Mouse (Mus musculus) ovary, postnatal 14 days (tissue): ENCODE measurements around the gene Tcf3.

Experiments
- DNase-seq: peaks from one replicate; pipeline ENCODE4 v3.0.0; 2022; ENCODE audit warnings: low spot score

The Tcf3 gene

DNA sequence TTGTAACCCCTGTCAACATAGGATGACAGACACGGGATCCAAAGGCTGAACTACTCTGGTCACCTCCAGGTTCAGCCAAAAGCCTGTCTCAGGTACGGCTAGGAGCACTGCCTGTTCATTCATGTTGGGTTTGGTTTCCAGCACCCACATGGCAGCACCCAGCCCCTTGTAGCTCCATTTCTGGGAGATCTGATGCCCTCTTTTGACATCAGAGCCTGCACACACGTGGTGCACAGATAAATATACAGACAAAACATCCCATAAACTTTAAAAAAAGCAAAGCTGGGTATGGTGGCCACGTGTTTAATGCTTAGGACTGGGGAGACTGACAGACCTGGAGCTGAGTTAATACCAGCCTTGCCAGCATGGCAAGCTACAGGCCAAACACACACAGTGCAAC, 25.5 kb downstream of the Tcf3 start:
- no peak for DNase-seq

DNA sequence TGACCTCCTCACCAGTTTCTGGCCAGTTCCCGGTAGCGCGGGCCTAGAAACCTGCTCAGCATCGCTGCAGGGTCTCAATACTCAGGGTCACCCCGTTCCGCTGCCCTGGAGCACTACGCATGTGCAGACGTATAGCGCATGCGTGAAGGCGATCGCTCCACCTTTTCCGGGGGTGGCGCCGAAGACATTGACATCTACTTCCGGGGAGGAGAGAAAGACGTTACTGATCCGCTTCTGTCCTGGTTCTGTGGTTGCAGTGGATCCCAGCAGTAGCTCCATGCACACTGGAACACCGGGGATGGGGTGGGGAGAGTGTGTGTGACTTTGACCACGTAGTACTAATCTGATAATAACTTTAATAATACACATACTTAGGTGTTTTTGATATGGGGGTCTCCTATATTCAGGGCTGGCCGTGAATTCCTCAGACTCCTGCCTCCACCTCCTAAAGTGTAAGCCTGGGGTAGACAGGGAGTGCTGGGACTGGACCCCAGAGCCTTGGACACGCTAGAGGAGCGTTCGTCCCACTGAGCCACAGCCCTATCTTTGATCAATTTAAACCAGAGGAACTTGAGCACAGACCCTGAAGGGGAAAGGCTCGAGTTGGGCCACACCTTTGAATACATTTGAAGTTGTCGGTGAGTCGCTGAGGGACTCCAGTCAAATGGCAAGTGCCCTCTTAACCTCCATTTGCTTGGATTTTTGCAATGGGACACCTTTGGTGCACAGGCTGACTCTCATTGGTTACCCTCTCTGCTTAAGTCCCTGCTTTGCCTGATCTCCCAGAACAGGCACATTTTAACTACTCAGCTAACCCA, 26.6 kb downstream of the Tcf3 start, which contains the start of gene Uqcr11:
Gene Uqcr11 (minus strand): TSS at position 147 of the 818 bp plus-strand sequence.
- DNase-seq = peak; percentile 87

DNA sequence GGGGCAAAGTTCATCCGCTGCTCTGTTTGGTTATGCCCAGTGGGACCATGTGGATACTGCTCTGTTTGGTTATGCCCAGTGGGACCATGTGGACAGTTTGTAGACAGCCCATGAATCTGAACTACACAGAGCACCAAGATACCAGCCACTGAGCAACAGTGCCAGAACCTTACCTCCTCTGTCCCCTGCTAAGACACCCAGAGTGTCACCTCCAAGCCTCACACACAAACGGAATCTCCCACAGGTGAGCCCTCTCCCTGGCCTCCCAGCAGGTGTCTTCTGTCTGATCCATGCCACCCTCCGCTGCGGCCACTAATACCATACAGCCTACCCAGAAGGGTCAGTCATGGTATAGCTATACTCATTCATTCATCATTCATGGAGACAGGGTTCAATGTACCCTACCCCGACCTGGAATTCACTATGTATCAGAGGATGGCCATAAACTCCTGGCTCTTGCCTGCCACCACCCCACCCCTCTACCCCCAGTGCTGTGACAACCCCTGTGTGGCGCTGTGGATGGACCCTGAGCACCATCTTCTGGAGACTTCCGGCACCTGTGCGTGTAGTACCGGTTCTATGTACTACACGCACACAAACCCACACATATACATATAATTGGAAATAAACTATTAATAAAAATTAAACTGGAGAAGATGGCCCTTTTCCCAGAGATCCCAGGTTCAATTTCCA, 27.8 kb downstream of the Tcf3 start:
- no peak for DNase-seq

DNA sequence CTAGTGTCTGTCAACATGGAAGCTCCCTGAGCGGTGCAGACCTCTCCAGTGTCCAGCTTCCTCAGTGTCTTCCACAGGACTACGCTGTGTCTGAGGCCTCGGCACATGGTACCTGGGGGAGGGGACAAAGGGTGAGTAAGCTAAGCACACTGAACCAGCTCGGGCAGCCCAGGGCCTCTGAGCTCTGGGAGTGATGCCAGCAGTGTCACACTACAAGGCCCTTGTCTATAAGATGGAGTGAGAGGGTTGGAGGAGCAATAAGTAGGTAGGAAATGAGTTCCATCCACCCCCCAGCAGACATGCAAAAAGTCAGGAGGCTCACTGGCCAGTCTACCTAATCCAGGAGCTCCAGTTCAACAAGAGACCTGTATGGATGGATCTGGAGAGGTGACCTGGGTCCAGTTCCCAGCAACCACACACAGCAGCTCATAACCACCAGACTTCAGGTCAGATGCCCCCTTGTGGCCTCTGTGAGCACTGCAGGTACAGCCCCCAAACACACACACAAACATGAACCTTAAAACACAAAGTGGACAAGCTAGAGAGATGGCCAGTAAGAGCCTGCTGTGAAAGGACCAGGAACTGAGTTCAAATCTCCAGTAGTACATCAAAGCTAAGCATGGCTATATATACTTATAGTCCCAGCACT, 30.3 kb downstream of the Tcf3 start:
- DNase-seq = no peak

DNA sequence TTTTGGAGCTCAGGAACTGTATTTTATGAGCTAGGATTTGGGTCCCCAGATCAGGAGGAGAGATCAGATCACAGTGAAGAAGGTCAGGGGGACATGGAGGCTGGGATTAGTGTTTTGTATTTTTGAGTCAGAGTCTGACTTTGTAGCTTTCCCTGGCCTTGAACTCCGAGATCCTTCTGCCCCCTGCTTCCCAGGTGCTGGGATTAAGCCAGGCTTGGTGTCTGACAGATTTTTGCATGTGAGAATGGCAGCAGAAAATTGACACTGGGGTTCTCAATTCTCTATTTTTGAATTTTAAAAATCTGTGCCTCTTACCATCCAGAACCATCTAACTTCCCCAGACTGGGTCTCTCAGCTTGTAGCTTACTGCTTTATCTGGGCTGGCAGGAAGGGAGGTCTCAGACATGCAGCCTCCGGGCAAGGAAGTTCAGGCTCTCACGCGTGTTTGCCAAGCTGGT, 32.7 kb downstream of the Tcf3 start:
- no peak for DNase-seq

DNA sequence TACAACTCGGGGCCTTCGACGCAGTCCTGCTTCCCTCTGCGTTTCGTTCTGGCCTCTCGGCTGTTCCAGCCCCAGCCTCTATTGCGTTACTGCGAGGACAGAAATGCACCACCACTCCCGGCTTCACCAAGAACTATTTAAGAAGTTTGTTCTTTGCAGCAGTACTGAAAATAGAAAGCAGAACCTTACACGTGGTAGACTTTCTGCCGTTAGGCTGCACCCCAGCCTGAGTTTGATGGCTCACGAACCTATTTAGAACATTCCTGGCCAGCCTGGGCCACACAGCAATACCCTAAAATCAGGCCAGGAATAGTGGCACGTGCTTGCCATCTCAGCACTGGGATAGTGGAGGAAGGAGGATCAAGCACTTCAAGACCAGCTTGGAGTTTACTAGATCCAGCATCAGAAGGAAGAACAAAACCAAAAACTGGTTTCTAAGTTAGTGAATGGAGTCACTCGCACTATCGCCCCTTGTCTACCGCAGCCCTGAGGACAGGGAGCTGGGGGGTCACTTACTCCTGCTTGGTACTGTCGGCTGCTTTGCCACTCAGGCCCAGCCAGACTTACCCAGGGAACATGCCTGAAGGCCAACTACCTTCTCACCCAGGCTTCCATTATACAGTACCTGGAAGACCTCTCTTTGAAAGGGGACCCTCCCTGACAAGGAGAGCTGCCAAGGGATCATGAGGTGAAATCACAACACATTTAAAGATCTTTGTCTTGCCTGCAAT, 33.3 kb downstream of the Tcf3 start:
- DNase-seq = no peak

DNA sequence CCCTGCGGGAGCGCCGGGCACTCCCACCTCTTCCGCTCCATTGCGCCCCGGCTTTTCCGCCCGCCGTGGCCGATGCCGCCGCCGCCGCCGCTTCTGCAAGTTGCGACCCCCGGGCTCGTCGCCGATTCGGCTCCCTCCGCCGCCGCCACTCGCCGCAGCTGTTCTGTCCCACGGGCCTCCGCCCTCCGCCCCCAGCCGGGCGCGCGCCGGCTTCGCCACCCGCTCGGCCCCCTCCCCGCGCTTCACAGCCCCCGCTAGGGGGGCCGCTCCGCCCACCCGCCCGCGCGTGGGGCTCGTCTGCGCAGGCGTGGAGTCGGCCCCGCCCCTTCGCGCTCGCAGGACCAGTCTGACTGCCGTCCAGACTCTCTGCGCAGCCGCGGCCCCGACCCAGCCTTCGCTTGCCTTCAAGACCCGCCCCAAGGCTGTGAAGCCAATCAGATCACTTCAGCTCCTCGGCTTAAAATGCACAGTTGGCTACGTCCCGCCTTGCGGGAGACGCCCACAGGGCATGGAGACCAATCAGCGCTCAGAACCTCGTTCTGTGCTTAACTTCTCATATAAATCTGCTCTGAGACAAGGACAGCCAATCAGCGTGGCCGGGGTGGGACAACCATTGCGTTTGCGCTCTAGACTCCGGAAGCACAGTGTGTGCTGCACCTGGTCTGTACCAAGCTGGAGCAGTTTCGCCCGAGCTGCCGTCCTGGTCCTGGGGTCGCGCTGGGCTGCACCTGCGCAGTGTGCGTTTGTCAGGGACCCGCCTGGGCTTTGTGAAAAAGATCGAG, 34.1 kb downstream of the Tcf3 start, which contains the start of gene Mbd3:
Gene Mbd3 (minus strand): TSS at position 360 of the 782 bp plus-strand sequence.
- DNase-seq = peak; percentile 97

DNA sequence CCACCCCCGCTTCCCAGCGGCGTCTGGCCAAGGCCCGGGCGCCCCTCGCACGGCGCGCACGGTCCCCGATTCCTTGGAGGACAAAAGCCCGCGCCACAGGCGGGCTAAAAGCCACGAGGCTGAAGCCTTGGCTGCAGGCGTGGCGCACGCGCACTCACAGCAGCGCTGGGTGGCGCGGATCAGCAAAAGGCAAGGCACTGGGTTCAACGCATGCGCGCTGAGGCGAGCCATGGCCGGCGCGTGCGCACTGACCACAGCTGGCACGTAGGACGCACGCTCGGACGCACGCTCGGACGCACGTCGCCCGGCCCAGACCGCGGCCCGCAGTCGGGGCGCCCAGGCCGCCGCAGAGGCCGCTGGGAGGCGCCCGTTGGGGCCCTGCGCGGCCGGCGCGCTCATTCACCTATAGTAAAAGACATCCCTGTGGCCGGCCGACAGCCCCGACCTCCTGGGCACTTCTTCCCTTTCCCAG, 34.7 kb downstream of the Tcf3 start:
- peak; percentile 97 for DNase-seq

DNA sequence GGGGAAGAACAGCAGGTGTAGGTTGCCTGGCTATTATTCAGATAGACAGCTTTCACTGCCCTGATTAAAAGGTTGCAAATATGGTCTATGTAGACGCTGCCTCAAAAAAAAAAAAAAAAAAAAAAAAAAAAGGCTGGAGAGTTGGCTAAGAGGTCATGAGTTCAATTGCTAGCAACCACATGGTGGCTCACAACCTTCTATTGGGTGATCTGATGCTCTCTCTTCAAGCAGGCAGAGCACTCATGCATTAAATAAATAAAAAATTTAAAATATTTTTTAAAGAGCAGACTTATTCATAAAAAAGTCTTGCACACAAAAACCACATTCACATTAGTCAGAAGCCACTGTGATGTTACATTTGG, 35.3 kb downstream of the Tcf3 start:
- DNase-seq = no peak

DNA sequence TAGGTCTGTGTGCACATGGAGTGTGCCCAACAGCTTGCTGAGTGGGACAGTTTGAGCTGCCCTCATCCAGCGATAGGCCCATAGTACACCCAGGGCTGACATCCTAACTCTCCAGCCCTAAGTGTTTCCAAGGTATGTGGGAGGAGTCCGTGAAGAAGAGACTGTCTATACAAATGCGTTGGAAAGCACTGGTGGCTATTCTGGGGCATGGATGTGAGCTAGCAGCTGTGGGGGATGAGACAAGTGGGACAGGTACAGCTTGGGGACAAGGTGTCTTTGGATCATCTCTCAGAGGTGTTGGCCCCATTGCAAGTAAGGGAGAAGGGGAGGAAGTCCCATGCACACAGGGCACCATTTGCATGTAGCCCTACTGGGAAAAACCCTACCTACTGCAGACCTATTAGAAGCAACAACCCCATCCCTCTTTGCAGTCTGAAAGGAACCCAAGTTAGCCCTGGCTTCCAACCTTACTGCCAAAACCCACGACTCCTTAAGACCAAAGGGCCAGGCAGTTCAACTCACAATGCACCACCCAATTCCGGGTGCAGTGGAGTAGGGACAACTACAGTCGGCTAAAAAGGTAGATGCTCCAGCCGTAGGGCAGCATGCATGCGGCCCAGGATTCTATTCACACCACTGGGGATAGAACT, 35.8 kb downstream of the Tcf3 start:
- DNase-seq = no peak

DNA sequence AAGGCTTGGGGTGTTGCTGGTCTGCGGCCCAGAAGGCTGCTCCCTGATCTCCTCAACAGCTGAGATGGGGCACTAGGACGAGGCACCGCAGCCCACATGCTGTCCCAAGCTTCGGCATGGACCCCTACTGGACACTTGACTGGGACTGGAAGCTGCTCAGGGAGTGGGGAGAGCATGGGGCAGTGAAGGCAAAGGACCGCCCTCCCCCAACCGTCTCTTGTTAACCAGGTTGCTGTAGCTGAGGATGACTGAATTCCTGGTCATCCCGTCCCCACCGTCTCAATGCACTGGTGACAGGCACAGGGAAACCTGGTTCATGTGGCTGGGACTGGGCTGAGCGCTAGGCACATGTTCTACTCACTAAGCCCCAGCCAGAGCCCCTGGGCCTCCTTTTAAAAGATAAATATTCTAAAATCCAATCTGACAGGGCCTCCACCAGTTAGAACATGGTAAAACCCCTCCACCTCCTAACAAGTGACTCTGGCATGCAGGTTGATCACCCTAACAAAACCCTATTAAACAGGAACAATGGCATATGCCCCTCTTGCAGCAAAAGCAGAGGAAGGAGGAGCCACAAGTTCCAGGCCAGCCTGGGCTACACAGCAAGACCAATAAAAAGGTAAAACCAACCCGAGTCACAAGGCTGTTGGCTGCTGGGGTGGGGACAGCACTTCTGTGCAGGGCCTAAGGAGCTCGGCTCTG, 36.5 kb downstream of the Tcf3 start:
- DNase-seq = no peak

DNA sequence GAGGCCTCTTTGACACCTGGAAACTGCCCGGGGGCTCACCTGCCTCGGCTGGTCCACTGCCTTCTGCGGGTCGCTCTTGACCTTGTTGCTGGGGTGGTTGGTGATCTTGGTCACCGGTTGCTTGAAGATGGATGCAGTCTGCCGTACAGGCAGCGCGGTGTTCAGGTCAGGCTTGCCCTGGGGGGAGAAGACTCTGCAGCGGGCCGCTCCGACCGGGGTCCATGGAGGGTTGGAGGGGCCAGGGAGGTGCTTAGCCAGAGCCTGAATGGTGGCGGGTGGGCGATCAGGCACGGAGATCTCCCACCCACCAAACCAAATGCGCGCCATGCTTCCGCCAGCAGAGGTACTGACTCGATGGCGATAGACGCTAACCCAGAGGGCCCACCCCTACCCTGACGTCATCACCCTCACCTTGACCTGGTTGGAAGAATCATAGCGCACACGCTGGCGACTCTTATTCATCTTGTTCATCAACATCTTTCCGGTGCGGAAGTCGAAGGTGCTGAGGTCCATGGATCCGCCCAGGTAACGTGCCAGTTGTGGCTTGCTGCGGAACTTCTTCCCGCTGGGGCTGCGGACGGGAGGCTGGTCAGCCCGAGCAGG, 38.3 kb downstream of the Tcf3 start:
- DNase-seq = no peak

DNA sequence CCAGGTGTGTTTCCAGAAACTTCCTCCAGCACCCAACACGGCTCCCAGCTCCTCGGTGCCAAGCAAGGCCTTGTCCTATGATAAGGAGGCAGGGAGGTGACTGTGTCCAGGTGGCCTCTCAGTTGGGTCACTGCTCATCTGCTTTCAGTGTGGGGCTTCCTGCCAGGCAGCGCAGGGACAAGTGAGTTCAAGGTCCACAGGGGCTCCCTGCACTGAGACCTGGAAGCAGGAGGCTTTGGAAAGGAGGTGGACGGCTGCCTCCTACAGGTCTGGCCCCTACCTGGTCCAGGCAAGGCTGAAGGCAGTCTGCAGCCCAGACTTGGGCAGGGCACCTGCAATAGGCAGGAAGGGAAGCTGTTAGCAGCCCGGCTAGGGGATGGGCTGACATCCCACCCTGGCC, 40.8 kb downstream of the Tcf3 start:
- DNase-seq = no peak

DNA sequence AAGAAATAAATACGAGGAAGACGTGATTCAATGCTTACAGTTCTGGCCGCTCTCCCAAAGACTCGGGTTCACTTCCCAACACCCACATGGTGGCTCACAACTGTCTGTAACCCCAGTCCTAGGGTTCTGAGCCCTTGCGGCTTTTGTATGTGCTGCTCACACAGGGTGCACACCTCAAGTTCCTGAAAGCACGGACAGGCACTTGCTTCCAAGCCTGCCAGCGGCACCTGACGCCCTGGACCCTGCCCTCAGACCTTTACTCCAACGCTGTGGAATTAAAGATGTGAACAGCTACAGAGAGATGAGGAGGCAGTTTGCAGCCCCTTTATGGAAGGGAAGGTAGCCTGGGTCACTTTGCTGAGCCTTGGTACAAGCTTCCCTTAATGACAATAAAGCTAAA, 42.8 kb downstream of the Tcf3 start:
- no peak for DNase-seq

DNA sequence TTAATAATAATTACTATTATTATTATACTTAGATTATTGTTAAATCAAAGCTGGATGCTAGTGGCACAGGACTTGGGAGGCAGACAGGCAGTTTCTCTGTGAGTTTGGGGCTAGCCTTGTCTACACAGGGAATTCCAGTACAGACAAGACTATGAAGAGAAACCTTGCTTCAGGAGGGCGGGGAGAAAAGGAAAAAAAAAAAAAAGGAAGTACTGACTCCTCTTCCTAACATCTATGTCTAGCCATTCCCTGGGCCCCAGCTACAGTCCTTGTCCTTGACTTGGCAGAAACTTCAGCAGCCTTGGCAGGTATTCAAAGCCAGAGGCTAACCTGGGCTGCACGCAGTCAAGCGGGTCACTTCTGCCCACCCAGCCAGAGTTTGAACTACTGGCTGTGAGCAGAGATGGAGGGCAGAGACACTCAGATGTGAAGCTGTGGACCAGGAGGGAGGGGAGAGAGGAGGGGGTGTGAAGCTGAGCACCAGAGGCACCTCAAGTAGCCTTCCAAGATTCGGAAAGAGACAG, 44.2 kb downstream of the Tcf3 start:
- DNase-seq = no peak

DNA sequence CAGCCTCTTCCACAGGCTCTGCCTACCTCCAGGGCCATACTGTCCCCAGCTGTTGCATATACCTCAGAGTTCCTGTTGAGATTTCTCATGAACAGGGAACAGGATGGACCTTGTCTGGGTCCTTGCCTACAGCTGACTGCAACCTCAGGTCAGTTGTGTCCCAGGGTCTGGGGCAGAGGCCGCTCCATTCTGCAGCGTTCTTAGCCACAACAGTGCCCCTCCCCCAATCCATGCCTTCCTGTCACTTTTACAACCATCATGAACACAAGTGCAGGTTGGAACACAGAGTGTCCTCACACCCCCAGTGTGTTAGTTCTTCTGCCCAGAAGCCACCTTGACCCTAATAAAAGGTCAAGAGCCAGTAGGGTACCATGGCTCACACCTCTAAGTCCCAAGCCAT, 44.7 kb downstream of the Tcf3 start:
- no peak for DNase-seq

DNA sequence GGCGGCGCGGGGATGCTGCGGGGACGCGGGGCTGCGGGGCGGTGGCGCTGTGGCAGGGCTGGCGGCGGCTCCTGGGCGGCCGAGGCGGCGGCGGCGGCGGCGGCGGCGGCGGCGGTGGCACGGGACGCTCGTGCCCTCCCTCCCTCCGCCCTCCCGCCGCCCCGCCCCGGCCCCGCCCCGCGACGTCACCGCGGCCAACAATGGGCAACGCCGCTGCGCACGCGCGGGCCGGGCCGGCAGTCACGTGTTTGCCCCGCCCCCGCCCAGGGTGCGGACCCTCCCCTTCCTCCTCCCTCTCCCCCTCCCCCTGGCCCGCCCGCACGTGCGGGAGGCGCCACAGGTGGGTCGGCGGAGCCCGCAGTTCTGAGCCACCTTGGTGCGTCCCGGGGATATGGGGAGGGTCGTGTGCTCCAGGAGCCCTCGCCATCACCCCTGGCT, 45.9 kb downstream of the Tcf3 start, which contains the start of gene Mex3d:
Gene Mex3d (minus strand): TSS at position 138 of the 438 bp plus-strand sequence.
- peak; percentile 84 for DNase-seq

DNA sequence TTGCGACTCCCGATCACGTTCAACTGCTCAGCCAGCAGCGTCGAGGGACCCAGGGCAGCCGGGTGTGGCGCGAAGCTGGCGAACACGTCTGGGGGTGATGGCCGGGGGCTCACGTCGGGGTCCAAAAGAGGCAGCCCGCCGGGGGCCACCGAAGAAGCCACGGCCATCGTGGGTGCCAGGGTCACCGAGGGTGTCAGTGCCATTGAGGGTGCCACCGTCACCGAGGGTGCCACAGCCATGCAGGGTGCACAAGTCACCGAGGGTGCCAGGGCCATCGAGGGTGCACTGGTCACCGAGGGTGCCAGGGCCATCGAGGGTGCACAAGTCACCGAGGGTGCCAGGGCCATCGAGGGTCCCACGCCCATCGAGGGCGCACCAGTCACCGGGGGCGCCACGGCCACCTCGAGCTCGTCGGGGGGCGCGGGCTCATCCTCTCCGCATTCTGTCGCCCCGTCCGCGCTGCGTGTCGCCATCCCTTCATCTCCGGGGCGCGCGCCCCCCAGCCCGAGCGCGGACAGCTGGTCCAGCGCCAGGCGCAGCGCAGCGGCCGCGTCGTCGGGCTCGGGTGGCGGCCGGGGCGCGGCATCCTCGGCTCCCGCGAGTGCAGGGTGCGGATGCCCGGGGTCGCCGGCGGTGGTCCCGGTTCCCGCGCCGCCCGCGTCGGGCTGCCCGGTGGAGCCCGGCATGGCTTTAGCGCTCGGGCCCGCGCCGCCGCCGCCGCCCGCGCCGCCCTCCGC, 46.5 kb downstream of the Tcf3 start:
- no peak for DNase-seq
